Mouse (Mus musculus): ENCODE data around the gene Atp1a2. TPM values are rescaled to one million over a fixed set of nuclear protein-coding genes. Genes with fewer than 3 reads are reported as not detected.

Atp1a2 gene
- polyA plus RNA-seq (2012; rRNA removed): 2.7 and 3.5 TPM in 2 replicates

DNA sequence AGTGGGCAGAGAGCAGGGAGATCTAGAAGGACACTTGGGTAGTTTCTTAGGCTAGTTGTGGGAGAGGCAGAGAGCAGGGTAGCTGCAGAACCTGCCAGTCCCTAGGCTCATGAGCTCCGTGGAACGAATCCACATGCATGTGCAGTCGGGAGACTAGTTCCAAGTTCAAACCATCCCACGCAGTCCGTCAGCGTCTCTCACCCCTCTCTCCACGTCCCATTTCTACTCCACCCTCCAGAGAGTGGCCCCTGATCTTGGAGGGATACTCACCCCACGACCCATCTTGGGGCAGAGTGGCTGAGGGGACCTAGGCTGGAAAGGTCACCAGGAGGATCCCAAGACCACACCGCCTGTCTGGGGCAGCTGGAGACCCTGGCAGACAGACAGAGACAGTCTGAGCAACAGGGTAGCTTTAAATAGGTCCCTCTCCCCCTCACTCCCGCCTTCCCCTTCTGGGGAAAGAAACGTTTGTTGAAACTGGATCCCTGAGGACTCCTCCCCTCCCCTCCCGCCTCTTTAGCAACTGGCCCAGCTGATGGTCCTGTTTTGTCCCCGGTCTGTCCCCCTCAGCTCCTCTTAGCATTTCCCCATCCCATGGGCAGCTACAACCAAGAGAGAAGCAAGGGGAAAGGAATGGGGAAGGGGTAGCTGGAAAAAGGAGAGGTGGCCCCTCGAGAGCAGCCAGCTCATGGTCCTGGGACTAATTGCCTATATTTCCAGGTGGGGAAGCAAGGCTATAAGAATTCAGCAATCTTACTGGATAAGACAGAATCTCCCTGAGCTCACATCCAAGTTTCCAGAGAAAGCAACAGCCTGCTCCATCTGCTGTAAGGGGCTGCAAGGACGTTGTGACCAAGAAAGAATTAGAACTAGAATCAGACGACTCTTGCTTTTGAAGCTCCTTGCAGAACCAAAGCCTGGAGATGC, at the start of gene Atp1a2:
TSS of gene Atp1a2 (minus strand) at position 454 of the 927 bp plus-strand sequence.
- H3K27me3 ChIP-seq (ENCODE audit: control insufficient read depth, insufficient read depth, low read length): no peaks in the 10 kb centered on the region
- peak within 1 kb of the TSS; percentile 55 for H3K4me3 ChIP-seq (ENCODE audit: low read depth, low read length)
- H3K36me3 ChIP-seq (ENCODE audit: control insufficient read depth, insufficient read depth, low read length): no peaks in the 10 kb centered on the region
- TF ChIP-seq CTCF (IDR thresholded peaks at IDR 0.05; ENCODE audit: extremely low read depth, insufficient read length, insufficient replicate concordance, low read depth, low read length): no peak
- TF ChIP-seq POLR2A (IDR thresholded peaks at IDR 0.05; ENCODE audit: low read depth, low read length): no peak
- 26% methylated on average over 16 of the region's 16 CpGs for WGBS
- H3K4me1 ChIP-seq (ENCODE audit: control insufficient read depth, insufficient read depth, insufficient read length, low read length): no peaks in the 10 kb centered on the region
- peak within 1 kb of the TSS; percentile 77 for H3K27ac ChIP-seq (ENCODE audit: insufficient read depth, low read depth, low read length)

DNA sequence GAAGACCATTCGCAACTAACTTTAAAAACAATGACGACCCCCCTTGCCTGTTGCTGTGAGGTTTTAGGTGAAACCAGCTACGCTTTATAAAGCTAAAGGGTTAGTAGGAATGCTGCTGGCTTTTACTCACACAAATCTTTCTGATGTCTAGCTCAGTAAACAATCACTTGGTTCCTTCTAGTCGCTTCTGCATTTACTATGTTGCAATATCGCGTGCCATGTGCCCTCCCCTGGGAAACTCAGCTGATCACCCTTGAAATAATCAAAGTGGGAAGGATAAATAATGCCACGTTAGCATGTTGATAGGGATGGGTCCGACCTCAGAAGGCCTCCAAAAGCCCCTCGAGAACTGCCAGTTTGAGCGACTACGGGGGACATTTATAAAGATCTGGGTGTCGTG, 49.5 kb upstream of the Atp1a2 start:
- Histone ChIP-seq H3K27ac (ENCODE audit: insufficient read depth, low read depth, low read length) (peak overlapping the region; percentile 27; the same call in 1 of the 2 replicates), H3K4me3 (ENCODE audit: low read depth, low read length) (no peak overlapping the region), H3K36me3 (ENCODE audit: control insufficient read depth, insufficient read depth, low read length) (no peaks in the 10 kb centered on the region), H3K27me3 (ENCODE audit: control insufficient read depth, insufficient read depth, low read length) (peaks cover 9% of the 10 kb centered on the region; the same call in 1 of the 2 replicates), H3K4me1 (ENCODE audit: control insufficient read depth, insufficient read depth, insufficient read length, low read length) (no peaks in the 10 kb centered on the region; the same call in 1 of the 2 replicates)
- WGBS: 78% methylated on average over 12 of the region's 12 CpGs
- no peak for TF ChIP-seq CTCF (IDR thresholded peaks at IDR 0.05; ENCODE audit: extremely low read depth, insufficient read length, insufficient replicate concordance, low read depth, low read length)
- TF ChIP-seq POLR2A (IDR thresholded peaks at IDR 0.05; ENCODE audit: low read depth, low read length): no peak

DNA sequence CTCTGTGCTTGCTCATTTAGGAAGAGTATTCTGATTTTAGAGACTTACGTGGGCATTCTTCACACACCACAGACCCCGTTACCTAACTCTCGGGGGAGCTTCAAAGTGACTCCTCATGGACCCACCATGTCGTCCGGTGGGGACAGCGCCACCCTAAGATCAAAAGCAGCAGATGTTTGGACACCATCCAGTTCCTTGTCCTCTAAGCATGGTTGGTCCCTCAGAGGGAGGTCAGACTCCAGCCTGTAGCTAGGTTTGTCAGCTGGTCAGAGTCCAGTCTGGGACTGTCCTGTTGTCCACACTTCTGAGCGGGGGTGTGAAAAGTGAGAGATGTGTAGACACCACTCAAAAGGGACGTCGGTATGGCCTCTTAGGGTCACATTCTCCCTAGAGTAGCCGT, 48.8 kb upstream of the Atp1a2 start:
- TF ChIP-seq CTCF (IDR thresholded peaks at IDR 0.05; ENCODE audit: extremely low read depth, insufficient read length, insufficient replicate concordance, low read depth, low read length) (no peak), POLR2A (IDR thresholded peaks at IDR 0.05; ENCODE audit: low read depth, low read length) (no peak)
- no peak overlapping the region for H3K4me3 ChIP-seq (ENCODE audit: low read depth, low read length)
- peaks cover 16% of the 10 kb centered on the region; the same call in 1 of the 2 replicates for H3K27me3 ChIP-seq (ENCODE audit: control insufficient read depth, insufficient read depth, low read length)
- no peaks in the 10 kb centered on the region for H3K36me3 ChIP-seq (ENCODE audit: control insufficient read depth, insufficient read depth, low read length)
- WGBS: 75% methylated on average over 10 of the region's 10 CpGs
- peak overlapping the region; percentile 0; the same call in 1 of the 2 replicates for H3K27ac ChIP-seq (ENCODE audit: insufficient read depth, low read depth, low read length)
- no peaks in the 10 kb centered on the region; the same call in 1 of the 2 replicates for H3K4me1 ChIP-seq (ENCODE audit: control insufficient read depth, insufficient read depth, insufficient read length, low read length)

DNA sequence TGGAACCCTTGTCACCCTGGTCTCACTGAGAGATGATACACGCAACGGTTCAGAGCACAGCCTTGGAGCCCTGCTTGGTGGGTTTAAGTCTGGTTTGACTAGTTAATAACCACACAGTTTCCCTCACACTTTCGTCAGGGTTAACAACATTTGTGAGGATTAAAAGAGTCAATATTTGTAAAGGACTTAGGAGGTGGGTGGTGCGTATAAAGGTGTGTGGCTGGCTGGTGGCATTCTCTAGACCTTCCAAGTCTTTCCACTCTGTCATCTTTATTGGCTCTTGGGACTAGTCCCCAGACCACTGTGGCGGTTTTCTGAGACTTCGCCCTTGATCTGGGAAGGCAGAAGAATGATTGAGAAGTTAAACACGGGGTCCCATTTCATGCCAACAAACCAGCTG, 47.0 kb upstream of the Atp1a2 start:
- Histone ChIP-seq H3K27ac (ENCODE audit: insufficient read depth, low read depth, low read length) (no peak overlapping the region), H3K27me3 (ENCODE audit: control insufficient read depth, insufficient read depth, low read length) (peaks cover 26% of the 10 kb centered on the region), H3K4me1 (ENCODE audit: control insufficient read depth, insufficient read depth, insufficient read length, low read length) (no peaks in the 10 kb centered on the region; the same call in none of the 2 replicates), H3K36me3 (ENCODE audit: control insufficient read depth, insufficient read depth, low read length) (no peaks in the 10 kb centered on the region), H3K4me3 (ENCODE audit: low read depth, low read length) (no peak overlapping the region)
- TF ChIP-seq POLR2A (IDR thresholded peaks at IDR 0.05; ENCODE audit: low read depth, low read length) (no peak), CTCF (IDR thresholded peaks at IDR 0.05; ENCODE audit: extremely low read depth, insufficient read length, insufficient replicate concordance, low read depth, low read length) (no peak)
- 23% methylated on average over 7 of the region's 7 CpGs for WGBS

DNA sequence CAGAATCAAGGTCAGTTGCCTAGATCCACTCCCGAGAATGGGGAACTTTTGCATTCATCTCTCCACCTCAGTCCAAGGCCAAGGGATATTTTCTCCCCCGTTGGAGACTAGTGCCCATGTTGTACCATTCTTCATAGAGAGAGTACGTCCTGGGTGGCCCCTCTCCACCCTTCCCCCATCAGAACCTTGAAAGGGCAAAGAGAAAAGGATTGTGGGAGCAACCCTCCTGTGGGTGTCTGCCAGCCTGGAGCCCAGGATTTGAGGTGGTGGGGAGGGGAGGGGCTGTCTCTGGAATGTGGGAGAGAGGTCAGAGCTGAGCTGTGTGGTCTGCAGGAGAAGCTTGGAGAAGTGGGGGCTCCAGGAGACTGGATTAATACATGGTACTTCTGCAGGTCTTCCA, 46.0 kb upstream of the Atp1a2 start:
- no peak overlapping the region for H3K4me3 ChIP-seq (ENCODE audit: low read depth, low read length)
- peaks cover 26% of the 10 kb centered on the region for H3K27me3 ChIP-seq (ENCODE audit: control insufficient read depth, insufficient read depth, low read length)
- no peak for TF ChIP-seq CTCF (IDR thresholded peaks at IDR 0.05; ENCODE audit: extremely low read depth, insufficient read length, insufficient replicate concordance, low read depth, low read length)
- no peak for TF ChIP-seq POLR2A (IDR thresholded peaks at IDR 0.05; ENCODE audit: low read depth, low read length)
- no peak overlapping the region for H3K27ac ChIP-seq (ENCODE audit: insufficient read depth, low read depth, low read length)
- no peaks in the 10 kb centered on the region; the same call in none of the 2 replicates for H3K4me1 ChIP-seq (ENCODE audit: control insufficient read depth, insufficient read depth, insufficient read length, low read length)
- no peaks in the 10 kb centered on the region for H3K36me3 ChIP-seq (ENCODE audit: control insufficient read depth, insufficient read depth, low read length)
- WGBS: 53% methylated on average over 3 of the region's 3 CpGs

DNA sequence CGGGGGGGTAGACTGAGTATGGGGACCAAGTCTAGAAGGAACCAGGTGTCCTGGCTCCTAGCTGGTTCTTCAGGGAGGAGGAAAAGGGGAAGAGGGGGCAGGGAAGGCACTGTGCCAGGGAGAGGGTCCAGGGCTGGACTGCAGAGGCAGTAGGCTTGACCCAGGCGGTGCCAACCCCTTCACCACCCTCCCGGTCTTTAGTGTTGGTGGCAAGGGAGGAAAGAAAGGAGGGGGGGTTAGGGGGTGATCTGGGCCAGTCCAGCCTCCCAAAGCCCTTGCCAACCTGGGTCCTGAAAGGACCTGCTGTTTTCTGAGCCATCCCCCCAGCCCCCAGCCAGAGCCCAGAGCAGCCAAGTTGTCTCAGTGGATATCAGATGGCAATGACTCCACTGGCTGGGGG, 44.9 kb upstream of the Atp1a2 start:
- H3K36me3 ChIP-seq (ENCODE audit: control insufficient read depth, insufficient read depth, low read length): no peaks in the 10 kb centered on the region
- H3K4me3 ChIP-seq (ENCODE audit: low read depth, low read length): peak overlapping the region; percentile 14; the same call in 1 of the 2 replicates
- no peaks in the 10 kb centered on the region; the same call in none of the 2 replicates for H3K4me1 ChIP-seq (ENCODE audit: control insufficient read depth, insufficient read depth, insufficient read length, low read length)
- WGBS: 79% methylated on average over 3 of the region's 3 CpGs
- no peak for TF ChIP-seq CTCF (IDR thresholded peaks at IDR 0.05; ENCODE audit: extremely low read depth, insufficient read length, insufficient replicate concordance, low read depth, low read length)
- no peak for TF ChIP-seq POLR2A (IDR thresholded peaks at IDR 0.05; ENCODE audit: low read depth, low read length)
- H3K27me3 ChIP-seq (ENCODE audit: control insufficient read depth, insufficient read depth, low read length): peaks cover 29% of the 10 kb centered on the region
- H3K27ac ChIP-seq (ENCODE audit: insufficient read depth, low read depth, low read length): no peak overlapping the region

DNA sequence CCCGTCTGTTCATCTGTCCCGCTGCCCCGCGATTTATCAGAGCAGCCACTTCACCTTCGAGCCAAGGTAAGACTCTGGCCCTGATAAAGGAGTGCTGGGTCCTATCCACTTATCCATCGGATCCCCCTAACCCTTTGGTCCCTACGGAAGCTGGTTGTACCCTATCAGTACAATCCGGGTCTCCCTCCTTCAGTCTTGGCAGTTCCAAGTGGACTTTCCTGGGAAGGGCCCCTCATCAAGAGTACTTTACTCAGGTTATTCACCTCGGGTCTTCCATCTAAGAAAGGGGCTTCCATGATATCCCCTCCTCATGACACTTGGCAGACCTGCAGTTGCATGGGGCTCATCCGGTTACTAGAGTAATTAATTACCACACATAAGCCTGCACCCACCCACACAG, 43.5 kb upstream of the Atp1a2 start:
- H3K27ac ChIP-seq (ENCODE audit: insufficient read depth, low read depth, low read length): no peak overlapping the region
- 13% methylated on average over 10 of the region's 10 CpGs for WGBS
- peaks cover 32% of the 10 kb centered on the region for H3K27me3 ChIP-seq (ENCODE audit: control insufficient read depth, insufficient read depth, low read length)
- no peak for TF ChIP-seq CTCF (IDR thresholded peaks at IDR 0.05; ENCODE audit: extremely low read depth, insufficient read length, insufficient replicate concordance, low read depth, low read length)
- H3K4me1 ChIP-seq (ENCODE audit: control insufficient read depth, insufficient read depth, insufficient read length, low read length): no peaks in the 10 kb centered on the region; the same call in none of the 2 replicates
- H3K4me3 ChIP-seq (ENCODE audit: low read depth, low read length): peak overlapping the region; percentile 46
- no peaks in the 10 kb centered on the region for H3K36me3 ChIP-seq (ENCODE audit: control insufficient read depth, insufficient read depth, low read length)
